Mouse (Mus musculus) liver, postnatal 0 days (tissue): Measurements from ENCODE around the gene Pdhb.

Experiments used
- CTCF ChIP-seq: sonication (generic); IDR thresholded peaks from 2 replicates; pipeline ENCODE4 v1.5.1; 2016; ENCODE audit warnings: antibody characterized with exemption, low read depth
- EP300 ChIP-seq: IDR thresholded peaks from 2 replicates; pipeline ENCODE4 v1.6.1; 2016; ENCODE audit warnings: antibody characterized with exemption, low read depth, mild to moderate bottlenecking

DNA sequence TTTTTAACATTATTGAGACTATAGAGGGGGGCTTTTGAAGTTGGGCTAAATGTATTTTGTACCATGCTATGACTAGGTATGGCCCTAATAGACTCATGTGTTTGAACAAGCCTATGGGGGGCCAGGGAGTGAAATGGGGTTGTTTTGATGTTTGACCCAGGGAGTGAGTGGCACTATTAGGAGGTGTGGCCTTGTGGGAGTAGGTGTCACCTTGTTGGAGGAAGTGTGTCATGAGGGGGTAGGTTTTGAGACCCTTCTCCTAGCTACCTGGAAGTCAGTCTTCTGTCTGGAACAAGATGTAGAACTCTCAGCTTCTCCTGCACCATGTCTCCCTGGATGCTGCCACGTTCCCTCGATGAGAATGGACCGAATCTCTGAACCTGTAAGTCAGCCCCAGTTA, 17.7 kb upstream of the Pdhb start:
- TF ChIP-seq EP300 (no peak), CTCF (no peak)
